Mouse (Mus musculus): ENCODE measurements around the gene P2ry12. TPM values are rescaled to one million over a fixed set of nuclear protein-coding genes. Genes with fewer than 3 reads are reported as not detected.

P2ry12 gene
- total RNA-seq, 2 experiments from 2014 or later = 40.3 to 45.7 TPM

DNA sequence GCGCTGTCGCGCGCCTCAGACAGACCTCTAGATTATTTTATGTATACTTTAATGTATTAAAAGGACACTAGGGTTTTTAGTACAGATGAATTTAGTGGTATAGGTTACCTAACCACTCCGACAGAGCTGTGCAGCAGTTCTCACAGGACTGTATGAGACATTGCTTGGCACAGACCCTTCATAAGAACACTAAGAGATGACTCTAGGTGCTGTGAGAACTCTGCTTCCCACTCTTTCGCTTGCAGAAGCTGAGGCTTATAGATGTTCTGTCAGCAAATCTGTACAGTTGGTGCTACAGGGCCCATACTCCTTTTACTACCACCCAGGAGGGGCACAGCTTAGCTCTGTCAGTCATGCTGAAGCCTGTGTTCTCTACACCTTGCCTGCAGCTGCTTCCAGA, 71.0 kb downstream of the P2ry12 start:
- DNase-seq (ENCODE audit: low spot score in 2 of 2) = no peak

DNA sequence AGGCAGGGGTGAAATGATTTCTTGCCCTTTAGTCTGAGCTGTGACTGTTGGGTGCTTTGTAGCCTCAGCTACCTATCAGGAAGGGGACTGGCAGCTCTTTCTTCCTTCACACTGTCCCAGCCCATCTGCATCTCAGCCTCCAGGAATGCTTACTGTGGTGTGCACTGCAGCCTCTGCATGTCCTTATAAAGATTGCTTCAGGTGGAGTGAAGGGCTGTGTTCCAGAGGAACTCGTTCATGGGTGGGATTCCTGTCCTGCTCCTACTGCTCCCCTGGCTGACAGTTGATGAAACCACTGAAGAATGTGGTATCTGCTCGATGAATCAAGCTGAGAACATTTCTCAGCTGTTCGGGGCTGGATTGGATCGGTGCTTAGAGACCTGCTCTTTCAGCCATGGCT, 75.3 kb downstream of the P2ry12 start:
- DNase-seq (ENCODE audit: low spot score in 2 of 2) = no peak

DNA sequence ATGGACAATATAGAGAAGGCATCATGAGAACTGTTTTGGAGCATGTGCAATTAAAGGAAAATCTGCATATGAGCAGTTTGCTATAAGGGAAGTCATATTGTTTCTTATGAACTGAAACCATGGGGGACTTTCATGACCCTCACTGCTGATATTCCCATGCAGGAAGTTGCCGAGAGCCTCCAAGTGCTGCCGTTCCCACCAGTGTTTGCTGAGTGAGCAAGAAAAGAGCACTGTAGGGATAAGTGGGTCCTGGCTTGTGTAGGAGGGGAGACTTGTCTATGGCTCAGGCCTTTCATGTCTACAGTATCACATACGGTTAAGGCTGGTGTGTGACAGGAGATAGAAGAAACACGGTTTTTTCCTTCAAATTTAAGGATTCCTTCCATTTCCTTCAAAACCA, 77.0 kb downstream of the P2ry12 start:
- no peak for DNase-seq (ENCODE audit: low spot score in 2 of 2)

DNA sequence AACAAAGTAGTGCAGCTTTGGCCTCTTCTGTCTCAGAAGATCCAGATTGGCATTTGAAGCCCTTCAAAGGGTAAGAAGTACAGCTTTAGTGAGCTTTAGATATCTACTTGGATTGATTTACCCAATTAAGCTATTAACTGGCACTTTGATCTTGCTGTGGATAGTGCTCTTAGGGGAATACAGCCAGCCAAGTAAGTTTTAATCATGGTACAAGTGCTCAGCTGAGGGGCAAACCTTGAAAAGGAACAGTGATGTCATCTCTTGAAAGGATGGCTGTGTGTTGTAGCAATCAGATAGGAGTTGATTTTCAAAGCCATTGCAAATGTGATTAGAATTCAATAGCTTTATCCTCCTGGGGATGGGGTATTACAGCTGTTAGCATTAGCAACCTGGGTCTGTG, 80.5 kb downstream of the P2ry12 start:
- DNase-seq (ENCODE audit: low spot score in 2 of 2) = no peak

DNA sequence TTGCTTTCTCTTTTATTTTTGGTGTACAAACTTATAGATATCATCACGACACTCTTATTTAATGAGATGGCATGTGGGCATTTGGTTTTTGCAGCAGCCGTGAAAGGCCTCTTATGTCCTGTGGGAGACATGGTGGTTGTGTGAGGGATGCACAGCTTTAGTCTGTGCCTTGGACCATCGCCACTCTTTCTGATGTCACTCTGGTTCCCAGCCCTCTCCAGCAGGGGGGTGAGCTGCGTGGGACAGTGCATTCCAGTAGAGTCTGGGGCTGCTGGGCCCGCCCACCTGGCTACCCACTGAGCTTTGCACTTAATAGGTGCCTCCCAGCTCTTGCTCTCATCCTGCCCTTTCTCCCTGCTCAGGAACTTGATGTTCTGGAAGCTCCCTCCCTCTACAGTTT, 81.5 kb downstream of the P2ry12 start:
- no peak for DNase-seq (ENCODE audit: low spot score in 2 of 2)

DNA sequence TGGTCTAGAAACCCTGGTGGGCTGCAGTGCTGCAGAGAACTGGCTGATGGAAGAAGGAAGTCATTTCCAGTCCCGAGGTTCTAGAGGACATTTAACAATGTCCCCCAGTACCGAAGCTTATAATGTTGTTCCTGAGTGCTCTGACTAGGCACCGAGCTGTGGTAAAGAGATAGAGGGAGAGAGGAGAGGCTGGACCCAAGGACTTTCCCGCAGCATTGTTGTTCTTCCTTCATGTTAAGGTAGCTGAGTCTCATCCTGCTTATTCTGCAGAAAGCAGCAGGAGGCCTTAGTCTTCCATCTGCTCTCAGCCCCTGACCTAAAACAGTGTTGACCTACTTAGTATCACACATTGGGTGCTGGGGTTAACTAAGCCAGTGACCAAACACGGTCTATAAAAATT, 85.8 kb downstream of the P2ry12 start:
- DNase-seq (ENCODE audit: low spot score in 2 of 2) = no peak

DNA sequence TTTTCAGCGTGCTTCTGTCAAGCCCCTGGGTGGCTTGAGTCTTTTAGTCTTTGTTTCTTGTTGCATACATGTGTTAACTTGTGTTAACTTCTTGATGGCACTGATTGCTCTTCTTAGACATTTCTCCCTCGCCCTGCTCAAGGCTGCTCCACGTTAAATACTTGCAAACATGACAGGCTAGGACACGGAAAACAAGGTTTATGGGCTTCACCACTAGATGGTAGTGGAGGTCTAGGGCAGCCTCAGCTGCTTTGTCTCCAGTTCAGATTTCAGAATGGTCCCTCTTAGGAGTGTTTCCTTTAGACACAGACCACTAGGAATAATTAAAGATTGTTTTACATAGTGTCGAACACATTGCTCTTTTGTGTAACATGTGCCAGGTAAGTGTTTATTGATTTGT, 87.4 kb downstream of the P2ry12 start:
- DNase-seq (ENCODE audit: low spot score in 2 of 2) = peak; percentile 36 to 37

DNA sequence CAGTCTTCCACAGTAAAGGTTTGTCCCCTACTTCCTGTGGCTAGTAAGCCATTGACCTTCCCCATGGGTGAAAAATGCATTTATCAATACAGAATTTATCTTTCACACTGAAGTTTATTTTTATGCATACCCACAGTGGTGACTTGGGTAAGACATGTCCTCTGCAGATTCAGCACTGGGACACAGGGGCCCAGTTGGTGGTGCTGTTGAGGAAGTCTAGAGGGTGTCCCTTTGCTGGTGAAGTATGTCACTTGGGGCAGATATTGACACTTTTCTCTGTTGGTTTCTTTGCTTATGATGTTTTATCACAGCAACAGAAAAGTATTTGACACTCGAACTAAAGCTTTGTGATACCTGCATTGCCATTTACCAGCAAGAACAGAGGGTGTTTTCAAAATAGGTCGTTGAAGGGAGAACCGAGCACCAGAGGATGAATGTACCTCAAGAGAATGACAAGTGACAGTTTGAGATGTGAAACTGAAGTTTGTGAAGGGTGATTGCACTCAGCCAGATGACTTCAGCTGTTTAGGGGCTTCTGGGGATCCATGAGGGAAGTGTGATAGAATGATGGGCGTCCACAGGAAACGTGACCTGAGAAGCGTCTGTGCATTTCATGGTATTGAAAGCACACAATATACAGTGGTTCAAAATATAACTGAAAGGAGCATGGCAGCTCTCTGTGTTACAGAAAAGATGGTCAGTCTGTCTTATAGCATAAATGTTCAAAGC, 88.1 kb downstream of the P2ry12 start:
- DNase-seq (ENCODE audit: low spot score in 2 of 2) = no peak

DNA sequence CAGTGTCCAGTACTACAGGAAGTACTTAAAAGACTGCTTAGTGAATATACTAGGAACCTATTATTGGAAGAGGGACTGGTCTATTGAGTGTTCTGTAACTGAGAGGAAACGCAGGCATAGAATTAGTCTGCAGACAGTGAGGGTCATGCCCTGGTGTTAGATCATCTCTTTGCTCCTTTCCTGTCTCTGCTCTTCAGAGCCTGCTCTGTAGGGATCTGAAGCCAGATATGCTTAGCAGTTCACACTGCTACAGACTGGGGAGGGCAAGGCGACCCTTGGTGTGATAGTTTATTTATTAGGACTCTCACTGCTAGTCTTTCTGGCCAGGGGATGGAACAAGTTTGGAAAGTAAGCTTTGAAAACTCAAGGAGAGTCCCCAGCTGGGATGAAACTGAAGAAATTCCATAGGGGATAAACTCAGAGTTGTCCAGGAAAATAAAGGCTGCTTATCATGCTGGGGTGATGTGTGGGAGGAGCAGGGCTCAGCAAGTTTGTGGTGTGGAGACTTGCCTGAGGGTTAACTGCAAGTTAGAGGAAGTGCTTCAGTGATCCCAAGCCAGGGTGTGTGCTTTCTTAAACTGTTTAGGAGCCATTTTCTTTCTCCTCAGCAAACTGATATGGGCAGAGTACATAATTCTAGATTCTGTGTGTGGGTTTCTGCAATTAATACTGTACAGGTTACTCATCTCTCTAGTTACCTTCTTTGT, 92.6 kb downstream of the P2ry12 start:
- no peak for DNase-seq (ENCODE audit: low spot score in 2 of 2)

DNA sequence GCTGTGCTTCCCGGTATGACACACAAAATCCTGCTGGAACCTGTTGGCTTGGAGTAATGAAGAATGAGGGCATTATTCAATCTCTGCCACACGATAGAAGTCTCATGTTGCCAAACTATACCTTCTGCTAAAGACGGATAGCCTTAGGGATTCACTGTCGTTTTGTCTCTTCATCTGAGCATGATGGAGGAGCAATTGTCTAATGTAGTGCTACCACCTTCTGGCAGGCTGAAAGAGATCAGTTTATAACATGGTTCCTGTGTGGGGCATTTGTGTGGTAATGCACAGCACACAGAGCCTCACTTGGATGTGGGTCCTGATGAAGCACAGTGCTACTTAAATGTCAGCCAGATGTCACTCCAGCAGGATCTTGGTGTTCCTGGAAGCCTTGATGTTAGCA, 93.5 kb downstream of the P2ry12 start:
- no peak for DNase-seq (ENCODE audit: low spot score in 2 of 2)

DNA sequence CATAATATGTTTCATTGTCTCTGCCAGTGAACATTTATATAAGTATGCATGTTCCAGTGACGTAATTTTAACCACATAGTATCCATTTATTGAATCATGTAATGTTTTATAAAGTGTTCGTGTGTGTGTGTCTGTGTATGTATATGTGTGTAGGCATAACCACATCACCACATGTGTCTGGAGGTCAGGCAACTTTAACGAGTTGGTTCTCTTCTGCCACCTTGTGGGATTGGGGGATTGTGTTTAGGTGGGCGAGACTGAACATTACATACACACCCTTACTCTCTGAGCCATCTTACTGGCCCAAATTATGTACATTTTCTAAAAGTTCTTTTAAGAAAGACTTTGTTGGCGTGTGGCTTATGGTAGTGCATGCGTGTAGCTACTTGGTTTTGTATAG, 94.2 kb downstream of the P2ry12 start:
- no peak for DNase-seq (ENCODE audit: low spot score in 2 of 2)

DNA sequence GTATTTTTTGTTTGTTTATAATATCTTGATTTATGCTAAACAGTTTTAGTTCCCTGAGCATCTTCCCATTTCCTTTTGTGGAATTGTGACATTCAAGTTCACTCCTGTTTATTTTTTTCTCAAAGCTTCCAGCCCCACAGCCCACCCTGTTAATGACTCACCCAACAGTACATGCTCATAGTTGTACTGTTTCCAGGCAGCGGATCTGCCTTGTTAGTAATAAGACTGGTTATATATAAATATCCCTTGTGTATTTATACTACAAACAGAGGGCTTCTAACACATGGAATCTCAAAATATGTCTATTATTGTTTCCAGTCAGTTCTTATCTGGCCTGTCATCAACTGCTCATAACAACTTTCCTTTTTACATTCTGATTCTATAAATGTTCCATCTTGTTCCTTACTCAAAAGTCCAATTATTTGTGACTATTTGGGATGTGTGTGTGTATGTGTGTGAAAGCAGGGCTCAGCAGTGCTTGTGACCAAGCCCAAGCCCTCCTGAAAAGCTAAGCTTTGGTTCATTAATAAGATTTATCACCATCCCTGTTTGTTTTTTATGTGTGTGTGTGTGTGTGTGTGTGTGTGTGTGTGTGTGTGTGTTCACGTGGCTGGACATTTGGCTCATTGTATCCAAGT, 95.1 kb downstream of the P2ry12 start:
- no peak for DNase-seq (ENCODE audit: low spot score in 2 of 2)

Other genes with a start within 250 kb of the P2ry12 start
- not detected for gene Gpr171, start 161.1 kb downstream of the P2ry12 start, total RNA-seq (2021)
- gene P2ry14, start 109.3 kb downstream of the P2ry12 start, total RNA-seq (2021) = 1 to 10 TPM; 2.4 to 2.9 TPM
- gene Gpr87, start 67.8 kb downstream of the P2ry12 start, total RNA-seq (2021) = not detected
- gene P2ry13, start 52.0 kb downstream of the P2ry12 start, total RNA-seq (2021) = 1 to 10 TPM; 7.6 to 8.2 TPM
- 1 to 10 TPM; 1.6 to 2.3 TPM for gene Igsf10, start 81.5 kb upstream of the P2ry12 start, total RNA-seq (2021)